Mouse (Mus musculus): ENCODE results near the gene Srsf4. TPM values are rescaled to one million over a fixed set of nuclear protein-coding genes. Genes with fewer than 3 reads are reported as not detected.
A peak's percentile ranks its signal among the peaks of the same experiment; 100 is the strongest.

Srsf4 gene
- polyA plus RNA-seq, 1 experiment from 2014 or later = 117 TPM

DNA sequence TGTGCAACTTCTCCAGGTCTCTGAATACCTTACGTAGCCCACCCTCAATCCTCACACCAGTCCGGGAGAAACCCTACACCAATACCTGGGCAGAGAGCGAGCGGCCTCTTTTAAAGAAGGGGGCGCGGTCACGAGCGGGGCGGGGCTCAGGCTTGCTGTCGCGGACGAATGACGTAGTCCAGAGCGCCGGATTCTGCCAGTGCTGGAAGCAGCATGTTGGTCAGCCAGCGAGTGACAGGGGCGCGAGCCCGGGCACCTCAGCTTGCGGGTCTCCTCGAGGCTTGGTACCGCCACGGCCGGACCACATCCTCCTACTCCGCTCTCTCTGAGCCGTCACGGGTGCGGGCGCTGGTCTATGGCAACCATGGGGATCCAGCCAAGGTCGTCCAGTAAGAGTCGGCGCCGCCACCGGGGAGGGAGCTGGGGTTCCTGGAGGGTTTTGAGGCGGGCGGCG lies 30.1 kb upstream of the Srsf4 start, which contains the start of gene Mecr:
Gene Mecr (plus strand): TSS at position 181 of the 454 bp plus-strand sequence.
- Histone ChIP-seq H3K27ac (no peak within 1 kb of the TSS), H3K9ac (peak within 1 kb of the TSS; percentile 71), H3K27me3 (peaks cover 22% of the 10 kb centered on the region; the same call in 1 of the 2 replicates), H3K4me2 (peak within 1 kb of the TSS; percentile 83), H3K36me3 (no peaks in the 10 kb centered on the region), H3K4me1 (peaks cover 24% of the 10 kb centered on the region), H3K4me3 (peak within 1 kb of the TSS; percentile 68), H3K9me3 (no peaks in the 10 kb centered on the region)
- ATAC-seq (ENCODE audit: borderline replicate concordance, extremely low read depth, low FRiP score, low TSS enrichment) = peak; percentile 84; the same call in 1 of the 2 replicates
- under 1% methylated on average over 37 of the region's 37 CpGs for WGBS

DNA sequence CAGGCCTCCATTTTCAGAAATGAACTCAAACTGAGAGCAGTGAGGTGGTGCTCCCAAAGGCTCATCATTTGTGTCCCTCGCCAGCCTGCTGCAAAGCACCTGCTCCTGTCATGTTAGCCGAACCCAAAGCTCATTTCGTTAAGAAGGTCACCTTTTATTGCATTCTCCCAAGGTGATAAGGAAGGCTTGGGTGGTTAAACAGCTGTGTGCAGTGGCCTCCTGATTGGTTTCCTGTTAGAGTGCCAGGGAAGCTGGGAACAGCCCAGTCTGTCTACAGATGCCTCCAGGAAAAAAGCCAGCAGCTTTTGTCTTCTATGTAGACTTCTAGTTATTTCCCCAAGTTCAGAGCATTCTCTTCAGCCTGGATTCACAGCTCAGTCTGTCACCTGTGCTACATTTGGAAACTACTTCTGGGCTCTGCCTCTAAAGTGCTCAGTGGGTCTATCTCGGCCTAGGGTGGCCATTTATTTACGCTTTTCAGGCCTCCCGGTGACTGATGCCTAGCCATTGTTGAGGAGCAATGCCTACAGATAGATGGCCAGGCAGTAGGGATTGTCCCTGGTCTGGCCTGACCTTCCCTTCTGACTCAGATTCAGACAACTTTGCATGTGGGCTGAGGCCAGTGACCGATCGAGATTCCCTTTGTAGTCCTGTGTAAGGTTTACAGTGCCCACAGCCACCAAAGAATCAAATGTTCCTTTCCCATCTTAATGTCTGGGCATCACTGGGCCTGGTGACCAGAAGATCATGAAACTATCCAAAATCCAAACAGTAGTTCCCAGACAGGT lies 27.2 kb upstream of the Srsf4 start:
- no peak overlapping the region for H3K4me3 ChIP-seq
- H3K36me3 ChIP-seq = no peaks in the 10 kb centered on the region
- H3K9me3 ChIP-seq = no peaks in the 10 kb centered on the region
- no peak overlapping the region for H3K27ac ChIP-seq
- H3K4me1 ChIP-seq = peaks cover 34% of the 10 kb centered on the region
- no peak overlapping the region for H3K4me2 ChIP-seq
- 71% methylated on average over 8 of the region's 8 CpGs for WGBS
- no peak for ATAC-seq (ENCODE audit: borderline replicate concordance, extremely low read depth, low FRiP score, low TSS enrichment)
- peaks cover 7% of the 10 kb centered on the region; the same call in 1 of the 2 replicates for H3K27me3 ChIP-seq
- H3K9ac ChIP-seq = no peak overlapping the region

DNA sequence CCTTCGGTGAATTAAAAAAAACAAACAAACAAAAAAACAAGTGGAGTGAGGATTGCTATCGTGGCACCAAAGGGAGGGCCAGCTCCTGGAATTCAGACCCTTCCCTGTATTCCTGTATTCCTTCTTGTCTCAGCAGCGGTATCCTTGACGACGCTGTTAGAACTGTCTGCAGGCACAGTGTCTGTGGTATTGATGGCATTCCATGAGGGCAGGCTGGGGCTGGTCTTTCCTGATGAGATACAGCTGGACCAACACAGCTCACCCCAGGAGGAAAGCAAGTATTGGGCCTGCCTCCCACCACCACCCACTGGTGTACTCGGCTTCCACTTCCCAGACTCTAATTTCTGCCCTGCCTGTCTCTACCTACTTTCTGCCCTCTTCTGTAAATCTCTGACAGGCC lies 25.3 kb upstream of the Srsf4 start:
- 42% methylated on average over 6 of the region's 6 CpGs for WGBS
- H3K9me3 ChIP-seq = no peaks in the 10 kb centered on the region
- no peak for ATAC-seq (ENCODE audit: borderline replicate concordance, extremely low read depth, low FRiP score, low TSS enrichment)
- H3K36me3 ChIP-seq = no peaks in the 10 kb centered on the region
- no peak overlapping the region for H3K27ac ChIP-seq
- H3K4me1 ChIP-seq = peaks cover 30% of the 10 kb centered on the region
- H3K4me2 ChIP-seq = no peak overlapping the region
- H3K27me3 ChIP-seq = no peaks in the 10 kb centered on the region
- no peak overlapping the region for H3K4me3 ChIP-seq
- no peak overlapping the region for H3K9ac ChIP-seq

DNA sequence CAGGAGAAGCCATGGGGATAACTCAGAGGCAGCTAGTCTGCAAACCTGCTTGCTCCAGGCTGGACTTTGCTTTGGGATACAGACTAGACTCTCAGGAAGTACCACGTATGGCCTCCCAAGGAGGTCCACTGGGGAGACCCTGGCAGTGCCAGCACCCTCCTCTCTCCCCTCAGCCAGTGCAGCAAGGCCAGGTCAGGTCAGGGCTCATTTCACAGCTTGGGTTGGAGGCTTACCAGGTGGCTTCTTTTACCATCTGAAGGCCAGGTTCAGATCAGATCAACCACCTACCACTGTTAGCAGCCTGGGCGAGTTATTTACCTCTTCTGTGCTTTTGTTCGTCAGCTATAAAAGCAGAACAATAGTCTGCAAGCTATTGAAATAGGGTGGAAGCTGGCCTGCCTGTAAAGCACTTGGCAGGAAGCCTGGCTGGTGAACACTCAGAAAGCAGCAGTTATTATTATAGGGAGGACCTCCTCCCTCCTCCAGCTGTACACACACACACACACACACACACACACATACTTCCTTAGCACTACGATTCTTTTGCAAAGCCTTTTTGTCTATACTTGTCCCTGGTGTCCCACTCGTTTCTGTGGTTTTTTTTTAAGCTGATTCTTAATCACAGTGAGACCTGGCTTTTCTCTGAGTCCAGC lies 23.3 kb upstream of the Srsf4 start:
- H3K4me2 ChIP-seq = no peak overlapping the region
- WGBS = 30% methylated on average over 5 of the region's 5 CpGs
- H3K4me3 ChIP-seq = no peak overlapping the region
- H3K9ac ChIP-seq = no peak overlapping the region
- H3K4me1 ChIP-seq = peaks cover 16% of the 10 kb centered on the region; the same call in 1 of the 2 replicates
- peak; percentile 62; the same call in 1 of the 2 replicates for ATAC-seq (ENCODE audit: borderline replicate concordance, extremely low read depth, low FRiP score, low TSS enrichment)
- no peaks in the 10 kb centered on the region for H3K27me3 ChIP-seq
- H3K27ac ChIP-seq = peak overlapping the region; percentile 78
- H3K36me3 ChIP-seq = no peaks in the 10 kb centered on the region
- H3K9me3 ChIP-seq = no peaks in the 10 kb centered on the region

DNA sequence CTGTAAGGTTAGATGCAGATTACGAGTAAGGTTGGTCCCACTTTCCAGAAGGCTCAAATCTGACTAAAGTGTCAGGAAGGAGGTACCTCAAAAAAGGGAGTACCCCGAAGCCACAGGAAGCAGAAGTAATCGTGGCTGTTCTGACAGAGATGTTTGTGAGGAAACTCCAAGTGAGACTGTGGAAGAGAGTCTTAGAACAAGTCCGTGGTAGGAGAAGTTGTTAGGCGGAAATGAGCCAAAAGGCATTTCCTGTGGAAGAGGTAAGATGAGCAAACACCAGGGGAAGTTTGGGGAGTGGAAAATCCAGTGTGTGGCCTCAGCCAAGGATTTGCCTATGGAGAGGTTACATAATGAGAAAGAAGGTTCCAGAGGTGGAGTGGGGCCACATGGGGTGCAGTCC lies 18.5 kb upstream of the Srsf4 start:
- Histone ChIP-seq H3K4me2 (no peak overlapping the region), H3K27me3 (no peaks in the 10 kb centered on the region), H3K4me3 (no peak overlapping the region), H3K27ac (no peak overlapping the region), H3K4me1 (peaks cover 8% of the 10 kb centered on the region; the same call in 1 of the 2 replicates), H3K36me3 (peaks cover 9% of the 10 kb centered on the region), H3K9me3 (no peaks in the 10 kb centered on the region), H3K9ac (no peak overlapping the region)
- no peak for ATAC-seq (ENCODE audit: borderline replicate concordance, extremely low read depth, low FRiP score, low TSS enrichment)
- WGBS = 73% methylated on average over 5 of the region's 5 CpGs

DNA sequence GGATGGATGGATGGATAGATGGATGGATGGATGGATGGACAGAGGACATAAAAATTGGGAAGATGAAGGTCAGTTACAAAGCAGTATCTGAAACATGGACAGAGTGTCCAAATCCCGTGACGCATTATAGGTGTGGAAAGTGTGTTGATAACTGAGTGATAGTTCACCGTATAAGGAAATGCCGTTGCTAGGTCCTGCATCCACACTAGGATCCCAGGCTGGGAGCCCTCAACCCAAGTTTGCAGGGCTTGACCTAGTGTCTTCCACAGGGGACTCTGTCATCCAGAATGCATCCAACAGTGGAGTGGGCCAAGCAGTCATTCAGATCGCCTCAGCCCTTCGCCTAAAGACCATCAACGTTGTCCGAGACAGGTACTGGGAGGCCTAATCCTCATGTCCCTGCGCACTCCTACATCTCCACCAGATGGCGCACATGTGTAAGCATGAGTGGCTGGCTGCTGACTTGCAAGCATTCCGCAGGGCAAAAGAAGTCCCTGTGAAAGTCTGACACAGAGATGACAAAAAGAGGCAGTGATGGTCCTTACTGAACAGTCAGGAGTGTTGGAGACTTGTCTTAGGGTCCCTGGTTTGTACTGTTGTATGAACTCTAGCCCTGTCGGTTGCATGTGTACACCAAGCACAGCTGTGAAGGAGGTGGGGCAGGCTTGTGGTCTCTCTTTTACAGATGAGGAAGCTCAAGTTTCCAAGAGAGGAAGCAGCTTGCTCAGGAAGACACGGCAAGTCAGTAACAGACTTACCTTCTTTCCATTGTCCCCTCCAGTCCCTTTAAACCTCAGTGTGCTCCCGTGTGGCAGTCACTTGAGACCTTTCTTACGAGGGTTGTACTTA lies 12.7 kb upstream of the Srsf4 start:
- Histone ChIP-seq H3K4me1 (no peaks in the 10 kb centered on the region), H3K4me3 (no peak overlapping the region), H3K9ac (no peak overlapping the region), H3K27ac (no peak overlapping the region), H3K36me3 (peaks cover 36% of the 10 kb centered on the region), H3K9me3 (no peaks in the 10 kb centered on the region), H3K27me3 (no peaks in the 10 kb centered on the region), H3K4me2 (no peak overlapping the region)
- ATAC-seq (ENCODE audit: borderline replicate concordance, extremely low read depth, low FRiP score, low TSS enrichment) = peak; percentile 55; the same call in 1 of the 2 replicates
- WGBS = 46% methylated on average over 15 of the region's 15 CpGs

DNA sequence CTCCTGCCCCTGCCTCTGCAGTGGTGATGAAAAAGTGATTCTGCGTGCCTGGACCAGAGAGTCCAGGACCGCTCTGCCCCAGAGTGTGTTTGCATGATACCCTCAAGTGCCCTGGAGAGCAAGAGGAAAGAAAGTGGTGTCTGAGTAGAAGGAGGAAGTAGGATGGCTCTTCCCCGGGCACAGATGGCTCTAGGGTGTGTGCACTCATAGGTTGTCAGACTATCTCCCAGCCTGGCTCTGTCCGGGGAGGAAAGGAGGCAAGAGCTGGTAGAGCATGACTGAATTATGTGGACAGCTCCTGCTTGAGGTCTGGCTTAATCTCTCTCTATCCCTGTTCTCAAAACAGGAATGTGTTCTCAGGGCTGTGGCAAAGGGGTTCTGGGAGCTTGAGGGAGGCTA lies 12.1 kb upstream of the Srsf4 start:
- Histone ChIP-seq H3K4me3 (no peak overlapping the region), H3K27me3 (no peaks in the 10 kb centered on the region), H3K36me3 (peaks cover 36% of the 10 kb centered on the region), H3K9ac (no peak overlapping the region), H3K27ac (no peak overlapping the region), H3K4me2 (no peak overlapping the region), H3K4me1 (no peaks in the 10 kb centered on the region), H3K9me3 (no peaks in the 10 kb centered on the region)
- ATAC-seq (ENCODE audit: borderline replicate concordance, extremely low read depth, low FRiP score, low TSS enrichment) = no peak
- 73% methylated on average over 4 of the region's 4 CpGs for WGBS

DNA sequence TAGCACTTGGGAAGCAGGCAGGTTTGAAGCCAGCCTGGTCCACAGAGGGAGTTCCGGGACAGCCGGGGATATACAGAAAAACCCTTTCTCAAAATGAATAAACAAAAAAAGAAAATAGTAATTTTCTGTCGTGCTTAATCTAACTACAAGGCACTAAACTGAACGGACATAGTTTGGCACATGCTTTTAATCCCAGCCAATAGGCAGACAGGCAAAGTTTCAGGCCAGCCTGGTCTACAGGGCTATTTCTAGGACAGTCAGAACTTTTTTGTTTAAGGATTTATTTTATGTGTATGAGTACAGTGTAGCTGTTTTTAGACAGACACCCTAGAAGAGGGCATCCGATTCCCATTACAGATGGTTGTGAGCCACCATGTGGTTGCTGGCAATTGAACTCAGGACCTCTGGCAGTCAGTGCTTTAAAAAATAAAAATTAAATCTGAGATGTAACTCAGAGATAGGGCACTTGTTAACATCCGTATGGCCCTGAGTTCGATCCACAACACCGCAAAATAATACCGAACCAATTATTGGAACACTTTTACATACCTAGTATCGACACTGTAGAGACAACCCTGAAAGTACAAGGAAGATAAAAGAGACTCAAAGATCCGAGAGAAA lies 635 bp upstream of the Srsf4 start:
- WGBS = 5% methylated on average over 11 of the region's 11 CpGs
- H3K4me1 ChIP-seq = peaks cover 30% of the 10 kb centered on the region
- peak; percentile 12; the same call in 1 of the 2 replicates for ATAC-seq (ENCODE audit: borderline replicate concordance, extremely low read depth, low FRiP score, low TSS enrichment)
- no peaks in the 10 kb centered on the region for H3K27me3 ChIP-seq
- H3K9ac ChIP-seq = peak overlapping the region; percentile 69
- no peaks in the 10 kb centered on the region for H3K36me3 ChIP-seq
- no peaks in the 10 kb centered on the region for H3K9me3 ChIP-seq
- peak overlapping the region; percentile 60 for H3K4me2 ChIP-seq
- H3K4me3 ChIP-seq = peak overlapping the region; percentile 98
- peak overlapping the region; percentile 88 for H3K27ac ChIP-seq

DNA sequence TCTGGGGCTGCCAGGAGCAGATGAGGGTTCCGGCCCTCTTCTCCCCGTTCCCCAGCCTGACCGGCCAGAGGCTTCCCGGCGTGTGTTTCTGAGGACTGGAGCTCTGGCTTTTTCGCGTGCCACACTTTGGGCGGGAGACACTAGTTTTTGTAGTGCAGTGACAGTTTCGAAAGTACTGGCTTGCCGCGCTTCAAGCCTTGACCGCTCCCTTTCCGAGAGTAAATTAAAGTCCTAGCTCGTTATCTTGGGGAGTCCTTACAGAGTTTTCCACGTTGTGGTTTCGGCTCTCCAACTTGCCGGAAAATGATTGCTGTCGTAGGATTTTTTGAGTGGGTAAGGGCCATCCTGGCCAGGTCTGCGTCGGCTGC lies 736 bp downstream of the Srsf4 start:
- Histone ChIP-seq H3K4me2 (peak overlapping the region; percentile 65), H3K9me3 (no peaks in the 10 kb centered on the region), H3K27ac (peak overlapping the region; percentile 100), H3K4me1 (peaks cover 38% of the 10 kb centered on the region), H3K27me3 (no peaks in the 10 kb centered on the region), H3K36me3 (no peaks in the 10 kb centered on the region), H3K4me3 (peak overlapping the region; percentile 98), H3K9ac (peak overlapping the region; percentile 100)
- WGBS = 1% methylated on average over 20 of the region's 20 CpGs
- ATAC-seq (ENCODE audit: borderline replicate concordance, extremely low read depth, low FRiP score, low TSS enrichment) = no peak

DNA sequence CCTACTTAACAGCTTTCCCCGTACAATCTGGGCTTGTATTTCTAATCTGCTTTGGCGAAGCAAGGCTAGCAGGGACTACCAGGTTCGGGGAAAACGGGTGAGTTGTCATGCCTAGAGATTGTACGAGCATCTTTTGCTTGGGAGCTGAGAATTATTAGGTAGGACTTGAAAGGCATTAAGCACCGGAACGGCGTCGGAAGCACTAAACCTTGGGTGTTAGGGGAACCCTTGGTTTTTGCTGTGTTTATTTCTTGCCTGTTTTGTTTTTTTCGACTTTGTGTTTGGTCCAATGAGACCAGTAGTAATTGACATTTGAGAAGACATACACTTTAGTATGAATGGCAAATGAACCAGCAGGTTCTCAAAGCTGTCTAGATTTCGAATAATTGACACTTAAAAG lies 1.1 kb downstream of the Srsf4 start:
- H3K4me1 ChIP-seq = peaks cover 42% of the 10 kb centered on the region
- peak overlapping the region; percentile 98 for H3K4me3 ChIP-seq
- no peaks in the 10 kb centered on the region for H3K36me3 ChIP-seq
- 1% methylated on average over 11 of the region's 11 CpGs for WGBS
- H3K9ac ChIP-seq = peak overlapping the region; percentile 100
- peak overlapping the region; percentile 65 for H3K4me2 ChIP-seq
- H3K27ac ChIP-seq = peak overlapping the region; percentile 100
- no peaks in the 10 kb centered on the region for H3K27me3 ChIP-seq
- H3K9me3 ChIP-seq = no peaks in the 10 kb centered on the region
- no peak for ATAC-seq (ENCODE audit: borderline replicate concordance, extremely low read depth, low FRiP score, low TSS enrichment)

DNA sequence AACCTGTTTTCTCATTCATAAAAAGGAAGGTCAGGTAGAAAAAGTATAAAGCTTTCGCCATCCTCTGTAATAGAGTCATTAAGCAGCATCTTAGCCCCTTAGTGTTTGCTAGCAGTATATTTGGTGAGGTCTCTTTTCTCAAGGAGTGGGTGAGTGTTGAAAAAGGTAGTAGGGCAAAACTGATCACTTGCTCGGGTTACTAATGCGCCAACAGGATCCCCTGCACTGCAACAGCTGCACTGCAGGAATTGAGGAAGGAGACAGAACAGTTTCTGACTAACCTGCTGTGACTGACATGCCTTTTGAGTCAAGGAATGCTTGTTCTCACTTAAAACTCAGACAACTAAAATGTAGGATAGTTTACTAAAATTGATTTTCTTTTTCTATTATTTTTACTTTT lies 1.8 kb downstream of the Srsf4 start:
- Histone ChIP-seq H3K4me2 (peak overlapping the region; percentile 65), H3K27me3 (no peaks in the 10 kb centered on the region), H3K9ac (peak overlapping the region; percentile 100), H3K36me3 (no peaks in the 10 kb centered on the region), H3K27ac (no peak overlapping the region), H3K4me3 (peak overlapping the region; percentile 98), H3K9me3 (no peaks in the 10 kb centered on the region), H3K4me1 (peaks cover 49% of the 10 kb centered on the region)
- ATAC-seq (ENCODE audit: borderline replicate concordance, extremely low read depth, low FRiP score, low TSS enrichment) = no peak
- 25% methylated on average over 3 of the region's 3 CpGs for WGBS
